Mouse (Mus musculus): ENCODE measurements around the gene Stat3. TPM values are rescaled to one million over a fixed set of nuclear protein-coding genes. Genes with fewer than 3 reads are reported as not detected.

The Stat3 gene
- polyA plus RNA-seq, 1 experiment from 2014 or later: 30.8 TPM

GRCm38 (mm10) chr11:100853018-100853417 is 86.3 kb downstream of the Stat3 start:
- no peak for ATAC-seq (ENCODE audit: low FRiP score)
- no peak overlapping the region for H3K4me2 ChIP-seq
- H3K27ac ChIP-seq: no peak overlapping the region
- WGBS: 89% methylated on average over 5 of the region's 5 CpGs
- H3K36me3 ChIP-seq (replicated peaks): no peaks in the 10 kb centered on the region
- peaks cover 57% of the 10 kb centered on the region for H3K27me3 ChIP-seq
- H3K4me3 ChIP-seq (replicated peaks): no peak overlapping the region
- no peaks in the 10 kb centered on the region for H3K9me3 ChIP-seq
- H3K9ac ChIP-seq: no peak overlapping the region
- H3K4me1 ChIP-seq: peaks cover 22% of the 10 kb centered on the region

DNA sequence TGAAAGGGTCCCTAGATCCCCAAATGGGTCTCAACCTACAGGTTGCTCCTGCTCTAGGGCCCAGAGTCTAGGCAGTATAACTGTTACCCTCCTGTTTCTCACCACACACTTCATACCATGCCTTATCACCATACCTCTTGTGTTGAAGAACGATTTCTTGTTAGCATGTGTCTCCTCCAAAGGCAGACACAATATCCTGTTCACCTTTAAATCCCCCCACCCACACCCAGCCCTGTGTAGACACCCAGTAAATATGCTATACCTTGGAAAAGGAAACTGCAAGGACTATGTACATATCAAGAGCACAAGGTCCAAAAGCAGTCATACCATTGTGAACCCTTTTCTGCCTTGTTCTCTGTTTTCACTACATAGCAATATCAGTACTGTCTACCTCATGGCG is 87.3 kb downstream of the Stat3 start:
- ATAC-seq (ENCODE audit: low FRiP score): no peak
- Histone ChIP-seq H3K4me3 (replicated peaks) (no peak overlapping the region), H3K27me3 (peaks cover 51% of the 10 kb centered on the region), H3K27ac (no peak overlapping the region), H3K9me3 (no peaks in the 10 kb centered on the region), H3K9ac (no peak overlapping the region), H3K36me3 (replicated peaks) (no peaks in the 10 kb centered on the region), H3K4me1 (peaks cover 22% of the 10 kb centered on the region), H3K4me2 (no peak overlapping the region)
- WGBS: 92% methylated on average over 2 of the region's 2 CpGs

DNA sequence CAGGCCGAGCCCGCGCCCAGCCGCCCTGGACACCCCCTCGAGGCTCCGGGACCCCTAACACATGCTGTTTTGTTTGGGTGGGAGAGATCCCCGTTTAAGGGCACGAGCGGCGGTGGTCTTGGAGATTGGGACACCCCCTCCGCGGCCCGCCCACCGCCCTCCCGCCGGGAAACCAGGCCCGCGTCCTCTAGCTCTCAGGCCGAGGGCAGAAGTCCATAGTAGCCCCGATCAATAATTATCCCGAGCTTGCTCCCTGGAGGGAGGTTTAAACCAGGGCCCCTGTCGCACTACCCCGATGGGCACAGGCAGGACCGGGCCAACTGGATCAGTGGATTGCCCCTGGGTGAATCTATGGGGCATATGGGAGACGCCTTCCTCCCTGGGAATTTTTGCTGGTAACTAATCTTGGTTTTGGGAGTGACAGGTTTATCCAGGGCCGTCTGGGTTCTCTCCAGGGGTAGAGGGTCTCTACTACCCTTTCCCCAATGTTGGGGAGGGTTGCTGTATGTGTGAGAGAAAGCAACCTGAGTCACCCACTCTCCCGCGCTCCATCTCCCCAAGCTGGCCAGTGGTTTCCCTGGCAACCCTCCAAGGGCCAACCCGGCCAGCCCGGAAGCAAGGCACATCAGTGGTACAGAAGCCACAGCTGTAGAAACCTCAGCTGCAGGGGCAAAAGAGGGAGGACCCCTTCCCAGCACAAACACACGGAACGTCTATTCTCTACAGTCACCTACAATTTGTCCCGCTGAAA is 88.4 kb downstream of the Stat3 start:
- H3K27ac ChIP-seq: peak overlapping the region; percentile 72
- no peaks in the 10 kb centered on the region for H3K9me3 ChIP-seq
- ATAC-seq (ENCODE audit: low FRiP score): peak; percentile 64
- peaks cover 22% of the 10 kb centered on the region for H3K4me1 ChIP-seq
- peak overlapping the region; percentile 80 for H3K4me3 ChIP-seq (replicated peaks)
- H3K36me3 ChIP-seq (replicated peaks): no peaks in the 10 kb centered on the region
- H3K4me2 ChIP-seq: peak overlapping the region; percentile 80
- peak overlapping the region; percentile 87 for H3K9ac ChIP-seq
- H3K27me3 ChIP-seq: peaks cover 40% of the 10 kb centered on the region
- WGBS: 3% methylated on average over 33 of the region's 33 CpGs

- no peaks in the 10 kb centered on the region for H3K36me3 ChIP-seq (replicated peaks)
- H3K27me3 ChIP-seq: peaks cover 33% of the 10 kb centered on the region; the same call in 1 of the 2 replicates
- under 1% methylated on average over 78 of the region's 104 CpGs for WGBS
- H3K4me3 ChIP-seq (replicated peaks): peak within 1 kb of the TSS; percentile 80
- no peaks in the 10 kb centered on the region for H3K9me3 ChIP-seq
- peak within 1 kb of the TSS; percentile 80 for H3K4me2 ChIP-seq
- ATAC-seq (ENCODE audit: low FRiP score): peak; percentile 86
- H3K9ac ChIP-seq: peak within 1 kb of the TSS; percentile 87
- peaks cover 22% of the 10 kb centered on the region for H3K4me1 ChIP-seq
- H3K27ac ChIP-seq: peak within 1 kb of the TSS; percentile 72
Observed at GRCm38 (mm10) chr11:100850038-100850777, 89.1 kb downstream of the Stat3 start, which contains the start of gene Stat5b. Gene Stat5b, minus strand, starts transcription at chr11:100850724.

DNA sequence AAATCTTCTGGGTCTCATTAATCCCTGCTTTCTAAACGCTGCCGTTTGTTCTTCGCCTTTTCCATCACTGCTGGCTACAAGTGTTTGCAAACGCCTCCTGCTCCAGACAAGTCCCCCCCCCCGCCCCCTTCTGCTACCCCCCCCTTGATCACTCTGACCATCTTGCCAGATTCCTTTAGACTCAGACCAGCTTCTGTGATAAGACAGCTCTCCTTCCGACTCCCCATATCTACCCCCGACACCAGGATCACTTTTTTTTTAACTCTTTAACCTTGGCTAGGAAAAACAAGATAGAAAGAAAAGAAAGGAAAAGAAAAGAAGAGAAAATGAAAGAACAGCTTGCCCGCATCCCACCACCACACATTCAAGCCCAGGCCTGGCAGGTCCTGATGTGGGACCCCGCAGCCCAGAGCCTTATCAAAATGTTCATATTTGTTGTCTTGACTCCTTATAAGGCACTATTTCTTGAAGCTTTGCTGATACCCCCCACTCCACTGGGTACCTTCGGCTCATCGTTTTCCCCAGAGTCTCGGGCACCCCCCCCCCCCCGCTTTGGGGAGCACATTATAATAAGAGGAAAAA is 89.8 kb downstream of the Stat3 start:
- H3K27ac ChIP-seq: peak overlapping the region; percentile 72; the same call in 1 of the 2 replicates
- peaks cover 28% of the 10 kb centered on the region; the same call in 1 of the 2 replicates for H3K27me3 ChIP-seq
- ATAC-seq (ENCODE audit: low FRiP score): no peak
- H3K4me3 ChIP-seq (replicated peaks): peak overlapping the region; percentile 80
- H3K9me3 ChIP-seq: no peaks in the 10 kb centered on the region
- 2% methylated on average over 13 of the region's 13 CpGs for WGBS
- H3K4me2 ChIP-seq: peak overlapping the region; percentile 80
- H3K36me3 ChIP-seq (replicated peaks): no peaks in the 10 kb centered on the region
- H3K9ac ChIP-seq: peak overlapping the region; percentile 87
- H3K4me1 ChIP-seq: peaks cover 22% of the 10 kb centered on the region

DNA sequence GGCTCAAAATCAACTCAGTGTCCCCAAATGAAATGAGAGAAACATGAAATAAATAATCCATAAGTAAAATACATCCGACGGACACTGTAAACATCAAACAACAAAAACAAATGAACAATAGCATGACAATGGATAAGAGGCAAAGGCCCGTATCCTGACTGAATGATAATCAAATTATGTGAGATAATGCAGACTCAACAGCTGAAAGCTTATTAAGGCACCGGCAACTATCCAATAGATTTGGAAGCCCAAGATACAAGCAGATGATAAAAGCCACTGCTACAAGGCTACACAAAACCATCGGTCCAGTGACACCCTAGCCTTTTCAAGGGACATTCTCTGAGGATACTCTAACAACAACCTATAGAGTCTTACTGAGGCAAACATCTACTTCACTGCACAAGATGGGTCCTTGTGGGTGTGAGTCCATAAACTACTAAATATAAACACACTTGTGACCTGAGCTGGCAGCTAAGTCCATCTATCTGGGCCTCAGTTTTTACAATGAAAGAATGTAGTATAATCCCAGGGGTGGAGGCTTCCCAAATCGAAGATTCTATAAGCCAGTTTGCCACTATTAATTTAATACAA is 90.5 kb downstream of the Stat3 start:
- no peak for ATAC-seq (ENCODE audit: low FRiP score)
- H3K9ac ChIP-seq: no peak overlapping the region

GRCm38 (mm10) chr11:100848080-100848479 is 91.3 kb downstream of the Stat3 start:
- WGBS: 84% methylated on average over 4 of the region's 4 CpGs

More for the DNA sequence above, 90.5 kb downstream of the Stat3 start:
- Histone ChIP-seq H3K36me3 (replicated peaks) (no peaks in the 10 kb centered on the region), H3K4me2 (peak overlapping the region; percentile 80), H3K4me1 (peaks cover 22% of the 10 kb centered on the region), H3K27ac (no peak overlapping the region), H3K9me3 (no peaks in the 10 kb centered on the region), H3K4me3 (replicated peaks) (peak overlapping the region; percentile 80), H3K27me3 (peaks cover 24% of the 10 kb centered on the region; the same call in 1 of the 2 replicates)
- 66% methylated on average over 6 of the region's 6 CpGs for WGBS

GRCm38 (mm10) chr11:100847572-100847971 is 91.8 kb downstream of the Stat3 start:
- Histone ChIP-seq H3K4me1 (peaks cover 22% of the 10 kb centered on the region), H3K27me3 (peaks cover 13% of the 10 kb centered on the region; the same call in 1 of the 2 replicates), H3K9ac (no peak overlapping the region), H3K9me3 (no peaks in the 10 kb centered on the region), H3K4me3 (replicated peaks) (no peak overlapping the region), H3K27ac (no peak overlapping the region), H3K4me2 (no peak overlapping the region), H3K36me3 (replicated peaks) (no peaks in the 10 kb centered on the region)
- ATAC-seq (ENCODE audit: low FRiP score): no peak
- WGBS: 96% methylated on average over 4 of the region's 4 CpGs

More at GRCm38 (mm10) chr11:100848080-100848479, 91.3 kb downstream of the Stat3 start:
- no peaks in the 10 kb centered on the region for H3K36me3 ChIP-seq (replicated peaks)
- H3K27me3 ChIP-seq: peaks cover 18% of the 10 kb centered on the region; the same call in 1 of the 2 replicates
- no peak overlapping the region for H3K9ac ChIP-seq
- no peaks in the 10 kb centered on the region for H3K9me3 ChIP-seq
- ATAC-seq (ENCODE audit: low FRiP score): no peak
- H3K4me2 ChIP-seq: no peak overlapping the region; the same call in 1 of the 2 replicates
- H3K4me1 ChIP-seq: peaks cover 22% of the 10 kb centered on the region
- no peak overlapping the region for H3K4me3 ChIP-seq (replicated peaks)
- no peak overlapping the region for H3K27ac ChIP-seq

- H3K27me3 ChIP-seq: 0 out of 2 replicates have a peak, but pooled peaks cover 6% of the 10 kb centered on the region
- WGBS: 90% methylated on average over 6 of the region's 6 CpGs
- no peak overlapping the region for H3K27ac ChIP-seq
- H3K9me3 ChIP-seq: no peaks in the 10 kb centered on the region
- peaks cover 14% of the 10 kb centered on the region for H3K4me1 ChIP-seq
- no peak overlapping the region for H3K4me2 ChIP-seq
- H3K36me3 ChIP-seq (replicated peaks): no peaks in the 10 kb centered on the region
- H3K4me3 ChIP-seq (replicated peaks): no peak overlapping the region
- ATAC-seq (ENCODE audit: low FRiP score): no peak
- no peak overlapping the region for H3K9ac ChIP-seq
Observed at GRCm38 (mm10) chr11:100845793-100846192, 93.5 kb downstream of the Stat3 start.

DNA sequence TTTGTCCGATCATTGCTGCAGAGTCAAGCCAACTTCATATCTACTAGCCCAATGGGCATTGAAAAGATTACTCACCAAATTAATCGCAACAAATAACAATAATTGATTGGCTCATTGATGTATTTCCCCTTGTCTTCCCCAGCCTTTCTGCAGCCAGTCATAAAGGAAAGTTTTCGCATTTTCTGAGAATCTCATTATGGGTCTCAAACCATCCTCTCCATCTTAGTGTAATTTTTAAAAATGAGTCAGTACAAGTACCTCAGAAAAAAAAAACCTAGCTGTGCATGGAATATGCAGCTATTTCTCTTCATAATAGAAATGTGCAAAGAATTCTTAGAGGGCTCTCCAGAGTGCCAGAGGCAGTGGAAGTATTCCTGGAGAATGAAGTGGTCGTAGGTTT is 95.2 kb downstream of the Stat3 start:
- Histone ChIP-seq H3K9ac (no peak overlapping the region), H3K9me3 (no peaks in the 10 kb centered on the region), H3K27me3 (0 out of 2 replicates have a peak, but pooled peaks cover 5% of the 10 kb centered on the region), H3K4me3 (replicated peaks) (no peak overlapping the region), H3K36me3 (replicated peaks) (no peaks in the 10 kb centered on the region), H3K4me1 (peaks cover 5% of the 10 kb centered on the region), H3K4me2 (no peak overlapping the region), H3K27ac (no peak overlapping the region)
- 92% methylated on average over 4 of the region's 4 CpGs for WGBS
- ATAC-seq (ENCODE audit: low FRiP score): no peak

GRCm38 (mm10) chr11:100843070-100843669 is 96.2 kb downstream of the Stat3 start:
- no peak overlapping the region for H3K27ac ChIP-seq
- 95% methylated on average over 8 of the region's 8 CpGs for WGBS
- H3K4me3 ChIP-seq (replicated peaks): no peak overlapping the region
- no peaks in the 10 kb centered on the region for H3K4me1 ChIP-seq
- no peak for ATAC-seq (ENCODE audit: low FRiP score)
- no peaks in the 10 kb centered on the region for H3K9me3 ChIP-seq
- H3K36me3 ChIP-seq (replicated peaks): no peaks in the 10 kb centered on the region
- H3K9ac ChIP-seq: no peak overlapping the region
- no peak overlapping the region for H3K4me2 ChIP-seq
- H3K27me3 ChIP-seq: no peaks in the 10 kb centered on the region
